Mouse (Mus musculus): ENCODE data around the gene D930048N14Rik. TPM values are rescaled to one million over a fixed set of nuclear protein-coding genes. Genes with fewer than 3 reads are reported as not detected.

Gene D930048N14Rik
- total and polyA plus RNA-seq, 3 experiments, result 0.38 to 1.5 (median 0.81) TPM

- peak; percentile 92 for DNase-seq (ENCODE audit: extremely low read depth)
- no peaks in the 10 kb centered on the region for H3K9me3 ChIP-seq (replicated peaks; ENCODE audit: low read length)
- in situ Hi-C loops (cut with MboI; ENCODE audit: low pct_ligation_motif_present, low pct_unique_long_range_greater_than_20kb, low sequenced_read_pairs), result loop anchor here (10.0 kb wide), 1 partner anchor 67 kb away; the partner anchor contains the start of gene Nhp2
- H3K27me3 ChIP-seq (replicated peaks), result no peaks in the 10 kb centered on the region
- peaks cover 0 to 9% of the 10 kb centered on the region in 2 experiments; a peak in 2 of 4 replicates for H3K4me1 ChIP-seq (ENCODE audit: control insufficient read depth in 1 of 2, insufficient read depth in 2 of 2)
- H3K4me2 ChIP-seq (ENCODE audit: insufficient read depth, low read depth, poor library complexity, severe bottlenecking), result no peak overlapping the region
- peak; percentile 39; the same call in 1 of the 2 replicates for TF ChIP-seq NRF1 (IDR thresholded peaks at IDR 0.05; ENCODE audit: low read depth, low read length)
- no peak for TF ChIP-seq USF2 (conservative IDR thresholded peaks at IDR 0.05; ENCODE audit: low read depth, low read length)
- peak; percentile 83 for TF ChIP-seq SIN3A (IDR thresholded peaks at IDR 0.05; ENCODE audit: low read length)
- no peak for TF ChIP-seq TBP (conservative IDR thresholded peaks at IDR 0.05; ENCODE audit: low read depth, low read length)
- no peak; the same call in 1 of the 2 replicates for TF ChIP-seq MAFK (IDR thresholded peaks at IDR 0.05; ENCODE audit: insufficient replicate concordance, low read length)
- TF ChIP-seq KAT2A (IDR thresholded peaks at IDR 0.05; ENCODE audit: insufficient replicate concordance, low read length), result no peak
- 0 out of 2 replicates have a peak, but pooled peaks have one; percentile 35 for TF ChIP-seq MAX (IDR thresholded peaks at IDR 0.05; ENCODE audit: low read length)
- 0 out of 2 replicates have a peak, but pooled peaks have one; percentile 23 for TF ChIP-seq E2F4 (IDR thresholded peaks at IDR 0.05; ENCODE audit: insufficient replicate concordance, low read depth, low read length)
- TF ChIP-seq IRF4 (IDR thresholded peaks at IDR 0.05; ENCODE audit: low read depth, low read length), result peak; percentile 77
- TF ChIP-seq CTCF (conservative IDR thresholded peaks at IDR 0.05 in 1 of 2, IDR thresholded peaks at IDR 0.05 in 1 of 2; ENCODE audit: low read depth in 2 of 2, low read length in 2 of 2), result peak; percentile 93 to 99
- no peak for TF ChIP-seq ETS1 (conservative IDR thresholded peaks at IDR 0.05; ENCODE audit: low read depth, low read length)
- no peak for TF ChIP-seq CHD1 (IDR thresholded peaks at IDR 0.05; ENCODE audit: low read depth, low read length)
- TF ChIP-seq ELF1 (IDR thresholded peaks at IDR 0.05; ENCODE audit: low read depth, low read length), result 0 out of 2 replicates have a peak, but pooled peaks have one; percentile 38
- no peak for TF ChIP-seq USF1 (IDR thresholded peaks at IDR 0.05; ENCODE audit: low read depth, low read length)
- peak; percentile 57 for TF ChIP-seq HCFC1 (IDR thresholded peaks at IDR 0.05; ENCODE audit: low read depth, low read length)
- TF ChIP-seq JUND (conservative IDR thresholded peaks at IDR 0.05; ENCODE audit: low read depth, low read length), result peak; percentile 45; the same call in 1 of the 2 replicates
- TF ChIP-seq ZKSCAN1 (IDR thresholded peaks at IDR 0.05; ENCODE audit: borderline replicate concordance, low read depth, low read length), result no peak
- TF ChIP-seq ZNF384 (IDR thresholded peaks at IDR 0.05; ENCODE audit: low read depth, low read length), result peak; percentile 19; the same call in 1 of the 2 replicates
- TF ChIP-seq RAD21 (IDR thresholded peaks at IDR 0.05; ENCODE audit: low read depth, low read length), result no peak; the same call in none of the 2 replicates
- no peak for TF ChIP-seq TCF12 (IDR thresholded peaks at IDR 0.05; ENCODE audit: low read depth, low read length)
- TF ChIP-seq SMC3 (IDR thresholded peaks at IDR 0.05; ENCODE audit: low read depth, low read length), result peak; percentile 100
- no peak for TF ChIP-seq ZMIZ1 (IDR thresholded peaks at IDR 0.05; ENCODE audit: low read depth, low read length)
- no peak for TF ChIP-seq BHLHE40 (IDR thresholded peaks at IDR 0.05; ENCODE audit: low read depth, low read length)
- TF ChIP-seq EP300 (IDR thresholded peaks at IDR 0.05; ENCODE audit: low read length), result no peak
- TF ChIP-seq POLR2A (IDR thresholded peaks at IDR 0.05; ENCODE audit: low read depth, low read length), result no peak
- TF ChIP-seq GABPA (IDR thresholded peaks at IDR 0.05; ENCODE audit: insufficient replicate concordance, low read depth, low read length), result no peak
- TF ChIP-seq MEF2A (IDR thresholded peaks at IDR 0.05; ENCODE audit: borderline replicate concordance, low read depth, low read length), result peak; percentile 51
- peak; percentile 46; the same call in 1 of the 2 replicates for TF ChIP-seq MYC (IDR thresholded peaks at IDR 0.05; ENCODE audit: low read depth, low read length)
- no peak; the same call in 1 of the 2 replicates for TF ChIP-seq RCOR1 (conservative IDR thresholded peaks at IDR 0.05; ENCODE audit: low read depth, low read length)
- 0 out of 2 replicates have a peak, but pooled peaks have one; percentile 27 for TF ChIP-seq MAZ (IDR thresholded peaks at IDR 0.05; ENCODE audit: low read depth, low read length)
- TF ChIP-seq MXI1 (IDR thresholded peaks at IDR 0.05; ENCODE audit: low read depth, low read length), result no peak
- peak; percentile 99 for TF ChIP-seq ZC3H11A (IDR thresholded peaks at IDR 0.05; ENCODE audit: low read depth, low read length)
- TF ChIP-seq UBTF (IDR thresholded peaks at IDR 0.05; ENCODE audit: low read depth, low read length), result no peak
- TF ChIP-seq NELFE (IDR thresholded peaks at IDR 0.05; ENCODE audit: low read depth, low read length), result peak; percentile 58; the same call in 1 of the 2 replicates
- TF ChIP-seq POLR2AphosphoS2 (IDR thresholded peaks at IDR 0.05; ENCODE audit: low read depth, low read length), result no peak
- TF ChIP-seq CHD2 (IDR thresholded peaks at IDR 0.05; ENCODE audit: low read length), result no peak
- TF ChIP-seq JUN (IDR thresholded peaks at IDR 0.05; ENCODE audit: insufficient read depth, low read depth, low read length), result no peak
- TF ChIP-seq PAX5 (IDR thresholded peaks at IDR 0.05; ENCODE audit: low read length), result no peak
- H3K27ac ChIP-seq (ENCODE audit: insufficient read depth, low read depth), result no peak overlapping the region
- H3K79me2 ChIP-seq (replicated peaks; ENCODE audit: control insufficient read depth, extremely low read depth, insufficient read depth, poor library complexity, severe bottlenecking), result no peaks in the 10 kb centered on the region
- H3K36me3 ChIP-seq (replicated peaks in 1 of 2; ENCODE audit: control insufficient read depth in 1 of 2, insufficient read depth in 1 of 2, low read length in 1 of 2), result peaks cover 3 to 16% of the 10 kb centered on the region in 2 experiments
- dilution Hi-C loops (cut with MboI; ENCODE audit: extremely low pct_ligation_motif_present, extremely low pct_unique_long_range_greater_than_20kb, low sequenced_read_pairs), result no loop called here
- no peak overlapping the region for H3K4me3 ChIP-seq (replicated peaks in 1 of 3; ENCODE audit: low read depth in 2 of 3, low read length in 2 of 3, poor library complexity in 1 of 3)
- H3K9ac ChIP-seq (ENCODE audit: insufficient read depth, low read depth), result no peak overlapping the region
Measured at GRCm38 (mm10) chr11:51681324-51681975, 30.7 kb downstream of the D930048N14Rik start.
